Comparison of ENCODE assay signal across 9 mouse cellular contexts in genomic region chr7:128563373-128563772, GRCm38 (mm10). TPM values are rescaled to one million over a fixed set of nuclear protein-coding genes. Genes with fewer than 3 reads are reported as not detected.
DNase-seq lines count a peak whose midpoint lies in the region; ATAC-seq and TF ChIP-seq lines count a peak whose summit lies in the region.
"Had no signal": no experiment of that assay in that cellular context is flagged by ENCODE, and none has a peak within 500 bp of the region (broad histone marks: within the 10 kb centered on the region; RNA-seq: fewer than 3 reads in every experiment).

No protein-coding gene starts in this region.

- H3K9me3 ChIP-seq in neural tube, embryonic 15.5 days (replicated peaks) = no peaks in the 10 kb centered on the region
- H3K9me3 ChIP-seq in lung, embryonic 14.5 days (ENCODE audit: low read depth, low read length) = no peaks in the 10 kb centered on the region
- H3K9me3 ChIP-seq in hindbrain, embryonic 16.5 days (ENCODE audit: control insufficient read depth, low read length) = no peaks in the 10 kb centered on the region
- H3K9me3 ChIP-seq: neural tube, embryonic 13.5 days had no signal

- H3K36me3 ChIP-seq in neural tube, embryonic 15.5 days = no peaks in the 10 kb centered on the region
- H3K36me3 ChIP-seq in lung, embryonic 14.5 days (ENCODE audit: insufficient read depth) = no peaks in the 10 kb centered on the region
- no peaks in the 10 kb centered on the region for H3K36me3 ChIP-seq in hindbrain, embryonic 16.5 days (ENCODE audit: control insufficient read depth, insufficient read depth, low read length)
- H3K36me3 ChIP-seq: neural tube, embryonic 13.5 days had no signal

- H3K27me3 ChIP-seq in neural tube, embryonic 15.5 days (replicated peaks) = no peaks in the 10 kb centered on the region
- no peaks in the 10 kb centered on the region for H3K27me3 ChIP-seq in lung, embryonic 14.5 days (ENCODE audit: insufficient read depth, low read length)
- H3K27me3 ChIP-seq in hindbrain, embryonic 16.5 days (replicated peaks; ENCODE audit: control insufficient read depth, insufficient read depth, low read length) = no peaks in the 10 kb centered on the region
- H3K27me3 ChIP-seq: neural tube, embryonic 13.5 days had no signal

- no peaks in the 10 kb centered on the region for H3K4me1 ChIP-seq in neural tube, embryonic 15.5 days
- no peaks in the 10 kb centered on the region for H3K4me1 ChIP-seq in lung, embryonic 14.5 days (ENCODE audit: insufficient read depth)
- H3K4me1 ChIP-seq in hindbrain, embryonic 16.5 days (ENCODE audit: control insufficient read depth, insufficient read depth, low read depth, low read length) = no peaks in the 10 kb centered on the region; the same call in 1 of the 2 replicates
- H3K4me1 ChIP-seq: neural tube, embryonic 13.5 days had no signal

- no peak overlapping the region for H3K27ac ChIP-seq in neural tube, embryonic 15.5 days (replicated peaks)
- H3K27ac ChIP-seq in lung, embryonic 14.5 days (ENCODE audit: low read depth) = no peak overlapping the region
- no peak overlapping the region for H3K27ac ChIP-seq in hindbrain, embryonic 16.5 days (ENCODE audit: low read depth, low read length)
- H3K27ac ChIP-seq: neural tube, embryonic 13.5 days had no signal

- 49% methylated on average over 4 of the region's 4 CpGs for WGBS in neural tube, embryonic 15.5 days
- WGBS in lung, embryonic 14.5 days = 49% methylated on average over 4 of the region's 4 CpGs
- 48% methylated on average over 4 of the region's 4 CpGs for WGBS in hindbrain, embryonic 16.5 days

- ATAC-seq in neural tube, embryonic 15.5 days (ENCODE audit: low FRiP score) = no peak
- no peak for ATAC-seq in lung, embryonic 14.5 days (ENCODE audit: insufficient read depth)
- no peak for ATAC-seq in hindbrain, embryonic 16.5 days

- H3K4me3 ChIP-seq in neural tube, embryonic 15.5 days (replicated peaks) = no peak overlapping the region
- H3K4me3 ChIP-seq in lung, embryonic 14.5 days (ENCODE audit: low read depth, low read length) = no peak overlapping the region
- H3K4me3 ChIP-seq in hindbrain, embryonic 16.5 days (ENCODE audit: low read length) = no peak overlapping the region
- H3K4me3 ChIP-seq: neural tube, embryonic 13.5 days had no signal

- DNase-seq in cerebellum, postnatal 14 days = peak; percentile 33 to 40
- DNase-seq in cerebellum, adult 11 months = no peak
- peak; percentile 35 for DNase-seq in neural tube, embryonic 10.5 days (ENCODE audit: extremely low spot score, low spot score)
- peak; percentile 63 for DNase-seq in lung, embryonic 14.5 days
- peak; percentile 54 for DNase-seq in thymus, postnatal 25 days
- no peak for DNase-seq in ovary, postnatal 36 days (ENCODE audit: low spot score)

- no peak overlapping the region for H3K4me2 ChIP-seq in neural tube, embryonic 15.5 days
- no peak overlapping the region for H3K4me2 ChIP-seq in lung, embryonic 14.5 days
- no peak overlapping the region for H3K4me2 ChIP-seq in hindbrain, embryonic 16.5 days (ENCODE audit: low read length)
- H3K4me2 ChIP-seq: neural tube, embryonic 13.5 days had no signal

- no peak overlapping the region for H3K9ac ChIP-seq in neural tube, embryonic 15.5 days (replicated peaks)
- H3K9ac ChIP-seq in lung, embryonic 14.5 days = no peak overlapping the region
- no peak overlapping the region for H3K9ac ChIP-seq in hindbrain, embryonic 16.5 days (ENCODE audit: low read depth, low read length)
- H3K9ac ChIP-seq: neural tube, embryonic 13.5 days had no signal

- TF ChIP-seq CTCF in lung, embryonic 14.5 days (IDR thresholded peaks at IDR 0.05; ENCODE audit: low read depth) = peak; percentile 71

RNA-seq across cellular contexts. Expression of gene Bag3, which starts 40.0 kb away (rescaled TPM):
- 2.6 and 4.5 TPM in 2 replicates for polyA plus RNA-seq in neural tube, embryonic 15.5 days (2015; fragmentation: Nextera tagmentation; extraction: Ambion mirVana)
- polyA plus RNA-seq in lung, embryonic 14.5 days (2014; fragmentation: Nextera tagmentation; extraction: Ambion mirVana) = 20.9 and 22.7 TPM in 2 replicates
- 2.7 and 3.8 TPM in 2 replicates for polyA plus RNA-seq in hindbrain, embryonic 16.5 days (2015; fragmentation: Nextera tagmentation; extraction: Ambion mirVana)

RNA-seq across cellular contexts. Expression of gene Inpp5f, which starts 47.8 kb away (rescaled TPM):
- polyA plus RNA-seq in neural tube, embryonic 15.5 days (2015; fragmentation: Nextera tagmentation; extraction: Ambion mirVana) = 398 and 441 TPM in 2 replicates
- 26.3 and 28.2 TPM in 2 replicates for polyA plus RNA-seq in lung, embryonic 14.5 days (2014; fragmentation: Nextera tagmentation; extraction: Ambion mirVana)
- polyA plus RNA-seq in hindbrain, embryonic 16.5 days (2015; fragmentation: Nextera tagmentation; extraction: Ambion mirVana) = 442 and 494 TPM in 2 replicates

Comparison
In these comparisons a context has a peak if more than half of its experiments do, and no peak if none do; other contexts are left out.
1. DNase-seq: peak in cerebellum, postnatal 14 days (2 of 2), neural tube, embryonic 10.5 days (single experiment), lung, embryonic 14.5 days (single experiment) and thymus, postnatal 25 days (single experiment); none in cerebellum, adult 11 months (single experiment) and ovary, postnatal 36 days (single experiment).
2. RNA of gene Inpp5f, which starts 47.8 kb away (polyA plus RNA-seq): 442 to 494 TPM in hindbrain, embryonic 16.5 days and 398 to 441 TPM in neural tube, embryonic 15.5 days; 26.3 to 28.2 TPM in lung, embryonic 14.5 days; every median in the first group is over 10 times any median in the second.